Comparison of ENCODE assay signal across 8 mouse cellular contexts in genomic region chr15:89548837-89549236, GRCm38 (mm10). TPM values are rescaled to one million over a fixed set of nuclear protein-coding genes. Genes with fewer than 3 reads are reported as not detected.
DNase-seq lines count a peak whose midpoint lies in the region; ATAC-seq and TF ChIP-seq lines count a peak whose summit lies in the region.

No protein-coding gene starts in this region.

- no peaks in the 10 kb centered on the region; the same call in 1 of the 2 replicates for H3K4me1 ChIP-seq in kidney, postnatal 0 days (replicated peaks; ENCODE audit: insufficient read depth, low read length)
- 0 out of 2 replicates have a peak, but pooled peaks cover 6% of the 10 kb centered on the region for H3K4me1 ChIP-seq in intestine, embryonic 15.5 days (replicated peaks)
- H3K4me1 ChIP-seq in thymus, adult 2 months (replicated peaks; ENCODE audit: control insufficient read depth, insufficient read depth, low read length) = no peaks in the 10 kb centered on the region

- no peak for DNase-seq in kidney, postnatal 0 days (ENCODE audit: low spot score)
- DNase-seq in kidney, adult 11 months = no peak
- peak; percentile 26 for DNase-seq in ZHBTc4 (ENCODE audit: low read depth, low spot score)
- DNase-seq in cerebellum, postnatal 25 days = peak; percentile 96
- DNase-seq in thymus, adult 2 months = no peak
- no peak for DNase-seq in thymus, postnatal 10 days (ENCODE audit: low spot score in 2 of 2)
- DNase-seq in thymus, postnatal 4 days = no peak

- 0 out of 2 replicates have a peak overlapping the region, but pooled peaks have one; percentile 28 for H3K4me3 ChIP-seq in kidney, postnatal 0 days (replicated peaks; ENCODE audit: low read depth, low read length)
- H3K4me3 ChIP-seq in intestine, embryonic 15.5 days (replicated peaks) = no peak overlapping the region
- no peak overlapping the region for H3K4me3 ChIP-seq in thymus, adult 2 months (ENCODE audit: control insufficient read depth, insufficient read depth, low read length)

- no peak overlapping the region for H3K27ac ChIP-seq in kidney, postnatal 0 days
- H3K27ac ChIP-seq in intestine, embryonic 15.5 days = no peak overlapping the region
- H3K27ac ChIP-seq in thymus, adult 2 months (ENCODE audit: control insufficient read depth, insufficient read depth, low read length) = no peak overlapping the region

- H3K36me3 ChIP-seq in kidney, postnatal 0 days (ENCODE audit: insufficient read depth, low read length) = 0 out of 2 replicates have a peak, but pooled peaks cover 7% of the 10 kb centered on the region
- H3K36me3 ChIP-seq in intestine, embryonic 15.5 days = no peaks in the 10 kb centered on the region; the same call in 1 of the 2 replicates
- no peaks in the 10 kb centered on the region for H3K36me3 ChIP-seq in thymus, adult 2 months (ENCODE audit: control insufficient read depth, insufficient read depth, low read length)

- H3K4me2 ChIP-seq in kidney, postnatal 0 days (ENCODE audit: low read length) = peak overlapping the region; percentile 59; the same call in 1 of the 2 replicates
- H3K4me2 ChIP-seq in intestine, embryonic 15.5 days (replicated peaks) = peak overlapping the region; percentile 62

- ATAC-seq in kidney, postnatal 0 days (replicated peaks; ENCODE audit: low FRiP score, low read depth) = peak; percentile 7; the same call in 1 of the 2 replicates
- ATAC-seq in intestine, embryonic 15.5 days = no peak

- TF ChIP-seq POLR2A in thymus, adult 2 months (IDR thresholded peaks at IDR 0.05; ENCODE audit: control insufficient read depth, extremely low read depth, insufficient read depth, low read length, poor library complexity) = no peak

- TF ChIP-seq CTCF in kidney, postnatal 0 days (IDR thresholded peaks at IDR 0.05; ENCODE audit: low read depth) = no peak
- TF ChIP-seq CTCF in thymus, adult 2 months (IDR thresholded peaks at IDR 0.05; ENCODE audit: borderline replicate concordance, control insufficient read depth, extremely low read depth, insufficient read depth, low read length, poor library complexity) = no peak

- H3K27me3 ChIP-seq in kidney, postnatal 0 days (ENCODE audit: insufficient read depth, low read length) = peaks cover 4% of the 10 kb centered on the region; the same call in 1 of the 2 replicates
- H3K27me3 ChIP-seq in intestine, embryonic 15.5 days (replicated peaks) = peaks cover 21% of the 10 kb centered on the region
- no peaks in the 10 kb centered on the region for H3K27me3 ChIP-seq in thymus, adult 2 months (ENCODE audit: control insufficient read depth, insufficient read depth, low read length)

- WGBS in kidney, postnatal 0 days = 42% methylated on average over 11 of the region's 11 CpGs
- 54% methylated on average over 11 of the region's 11 CpGs for WGBS in intestine, embryonic 15.5 days
- WGBS in thymus, adult 2 months = 94% methylated on average over 11 of the region's 11 CpGs

- H3K9ac ChIP-seq in kidney, postnatal 0 days (ENCODE audit: low read depth, low read length) = no peak overlapping the region
- H3K9ac ChIP-seq in intestine, embryonic 15.5 days = no peak overlapping the region

- H3K9me3 ChIP-seq in kidney, postnatal 0 days (replicated peaks; ENCODE audit: low read length) = no peaks in the 10 kb centered on the region
- H3K9me3 ChIP-seq in intestine, embryonic 15.5 days = no peaks in the 10 kb centered on the region

RNA-seq across cellular contexts. Expression of gene Acr, which starts 19.3 kb away (rescaled TPM):
- not detected in 2 replicates for polyA plus RNA-seq in kidney, postnatal 0 days (2015; fragmentation: Nextera tagmentation; extraction: Ambion mirVana)
- not detected in 2 replicates for polyA plus RNA-seq in intestine, embryonic 15.5 days (2015; fragmentation: Nextera tagmentation; extraction: Ambion mirVana)
- polyA plus RNA-seq in thymus, adult 2 months (2012; rRNA removed) = 0.15 and 0.16 TPM in 2 replicates

RNA-seq across cellular contexts. Expression of gene Rabl2, which starts 42.9 kb away (rescaled TPM):
- 38.0 and 39.8 TPM in 2 replicates for polyA plus RNA-seq in kidney, postnatal 0 days (2015; fragmentation: Nextera tagmentation; extraction: Ambion mirVana)
- 29.9 and 30.7 TPM in 2 replicates for polyA plus RNA-seq in intestine, embryonic 15.5 days (2015; fragmentation: Nextera tagmentation; extraction: Ambion mirVana)
- polyA plus RNA-seq in thymus, adult 2 months (2012; rRNA removed) = 9.6 and 10.2 TPM in 2 replicates

RNA-seq across cellular contexts. Expression of gene Shank3, which starts 49.4 kb away (rescaled TPM):
- 1.0 and 1.2 TPM in 2 replicates for polyA plus RNA-seq in kidney, postnatal 0 days (2015; fragmentation: Nextera tagmentation; extraction: Ambion mirVana)
- 1.2 and 1.3 TPM in 2 replicates for polyA plus RNA-seq in intestine, embryonic 15.5 days (2015; fragmentation: Nextera tagmentation; extraction: Ambion mirVana)
- polyA plus RNA-seq in thymus, adult 2 months (2012; rRNA removed) = 6.8 and 8.2 TPM in 2 replicates

Comparison
In these comparisons a context has a peak if more than half of its experiments do, and no peak if none do; other contexts are left out.
1. DNase-seq: peak in ZHBTc4 (single experiment) and cerebellum, postnatal 25 days (2 of 2); none in kidney, postnatal 0 days (single experiment), kidney, adult 11 months (single experiment), thymus, adult 2 months (single experiment), thymus, postnatal 10 days (0 of 2) and thymus, postnatal 4 days (single experiment).